Mouse (Mus musculus) lung, embryonic 16.5 days (tissue): ENCODE results near the gene Sh3bgr. TPM values are rescaled to one million over a fixed set of nuclear protein-coding genes. Genes with fewer than 3 reads are reported as not detected.

ENCODE experiments used
- ATAC-seq: fragments of 200-750 bp; cut with Nextera tagmentation; 2 replicates; pipeline ENCODE4 v1.8.0; 2017; ENCODE audit warnings: low read depth, mild to moderate bottlenecking, moderate library complexity
- H3K27ac ChIP-seq: fragments of 300-500 bp; sonication (generic); 2 replicates; pipeline ENCODE4 v1.5.1; 2014; ENCODE audit warnings: mild to moderate bottlenecking, control low read depth, low read length
- H3K27me3 ChIP-seq: fragments of 300-500 bp; sonication (generic); 2 replicates; pipeline ENCODE4 v1.6.1; 2014; ENCODE audit warnings: low read depth, low read length, mixed read lengths; ENCODE audit not compliant: control insufficient read depth, insufficient read depth
- H3K36me3 ChIP-seq: fragments of 300-500 bp; sonication (generic); 2 replicates; pipeline ENCODE4 v1.6.1; 2014; ENCODE audit warnings: low read length; ENCODE audit not compliant: control insufficient read depth, insufficient read depth
- H3K4me1 ChIP-seq: fragments of 300-500 bp; sonication (generic); replicated peaks from 2 replicates; pipeline ENCODE4 v1.6.1; 2014; ENCODE audit warnings: low read length, mixed read lengths; ENCODE audit not compliant: control insufficient read depth, insufficient read depth
- H3K4me2 ChIP-seq: fragments of 300-500 bp; sonication (generic); 2 replicates; pipeline ENCODE4 v1.6.1; 2014; ENCODE audit warnings: low read depth, low read length, control low read depth
- H3K4me3 ChIP-seq: fragments of 300-500 bp; sonication (generic); 2 replicates; pipeline ENCODE4 v1.5.1; 2014; ENCODE audit warnings: mild to moderate bottlenecking, low read length, control low read depth
- H3K9ac ChIP-seq: fragments of 300-500 bp; sonication (generic); 2 replicates; pipeline ENCODE4 v1.6.1; 2014; ENCODE audit warnings: low read length, control low read depth
- H3K9me3 ChIP-seq: fragments of 300-500 bp; sonication (generic); 2 replicates; pipeline ENCODE4 v1.6.1; 2016; ENCODE audit warnings: low read length; ENCODE audit not compliant: control insufficient read depth
- WGBS: fragments of 180-500 bp; shearing (Covaris S2); extraction: QIAGEN DNeasy Blood & Tissue Kit; methylation state at CpG from one replicate; pipeline ENCODE4 v1.1.7; 2014; 5-methylcytosine and 5-hydroxymethylcytosine counted together
- polyA plus RNA-seq: library from polyadenylated mRNA; unstranded; fragments of >200 nt; fragmentation: Nextera tagmentation; extraction: Ambion mirVana; gene quantifications from 2 replicates; pipeline ENCODE4 v1.2.1, GENCODE M21; 2015

Gene Sh3bgr
- polyA plus RNA-seq, 1 experiment from 2014 or later = 20.7 TPM

DNA sequence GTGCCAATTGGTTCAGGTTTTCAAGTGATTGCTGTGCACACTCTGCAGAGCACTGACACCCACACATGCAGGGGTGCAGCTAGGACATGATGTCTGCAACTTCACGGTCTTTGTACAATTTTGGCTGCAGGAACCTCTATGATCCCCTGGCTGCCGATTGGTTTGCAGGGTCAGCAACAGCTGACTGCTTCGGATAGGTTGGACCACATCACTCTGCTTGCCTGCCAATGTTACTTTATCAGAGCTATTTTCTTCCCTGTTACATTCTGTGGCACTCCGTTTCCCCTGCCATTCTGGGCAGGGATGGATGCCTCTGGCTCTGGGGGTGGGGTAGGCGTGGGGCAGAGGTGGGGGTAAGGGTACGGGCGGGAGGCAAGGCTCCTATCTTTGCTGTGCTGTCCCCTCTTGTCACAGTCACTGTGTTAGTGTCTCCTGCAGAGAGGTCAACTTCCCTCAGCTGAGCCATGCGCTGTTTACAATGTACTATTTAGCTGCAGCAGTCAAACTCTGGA is 28.9 kb downstream of the Sh3bgr start:
- no peak for ATAC-seq
- H3K4me1 ChIP-seq = no peaks in the 10 kb centered on the region
- H3K9me3 ChIP-seq = no peaks in the 10 kb centered on the region
- no peaks in the 10 kb centered on the region for H3K36me3 ChIP-seq
- no peaks in the 10 kb centered on the region for H3K27me3 ChIP-seq
- no peak overlapping the region for H3K4me3 ChIP-seq
- no peak overlapping the region for H3K27ac ChIP-seq
- no peak overlapping the region for H3K4me2 ChIP-seq
- WGBS = 36% methylated on average over 8 of the region's 8 CpGs
- no peak overlapping the region for H3K9ac ChIP-seq

DNA sequence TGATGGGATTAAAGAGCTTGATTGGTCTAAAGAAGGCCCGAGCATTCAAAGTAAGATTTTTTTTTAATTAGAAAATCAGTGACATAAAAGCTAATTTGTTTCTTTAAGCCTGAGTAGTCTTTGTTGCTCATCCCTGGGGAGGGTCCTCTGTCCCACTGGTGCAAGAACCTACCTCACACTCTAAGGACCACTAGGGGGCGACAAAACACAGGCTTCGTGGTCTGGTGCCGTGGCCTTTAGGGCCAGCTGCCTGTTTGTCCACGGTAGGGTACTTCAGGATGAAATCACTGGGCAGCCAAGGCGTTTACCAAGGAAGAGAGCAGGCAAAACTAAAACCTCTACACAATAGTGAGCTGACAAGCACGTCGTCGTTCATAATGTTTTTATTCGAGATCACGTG is 30.2 kb downstream of the Sh3bgr start:
- 30% methylated on average over 11 of the region's 11 CpGs for WGBS
- Histone ChIP-seq H3K4me3 (no peak overlapping the region), H3K4me2 (no peak overlapping the region), H3K4me1 (no peaks in the 10 kb centered on the region), H3K9ac (no peak overlapping the region), H3K27me3 (no peaks in the 10 kb centered on the region), H3K36me3 (no peaks in the 10 kb centered on the region), H3K9me3 (no peaks in the 10 kb centered on the region), H3K27ac (no peak overlapping the region)
- 0 out of 2 replicates have a peak, but pooled peaks have one; percentile 54 for ATAC-seq

DNA sequence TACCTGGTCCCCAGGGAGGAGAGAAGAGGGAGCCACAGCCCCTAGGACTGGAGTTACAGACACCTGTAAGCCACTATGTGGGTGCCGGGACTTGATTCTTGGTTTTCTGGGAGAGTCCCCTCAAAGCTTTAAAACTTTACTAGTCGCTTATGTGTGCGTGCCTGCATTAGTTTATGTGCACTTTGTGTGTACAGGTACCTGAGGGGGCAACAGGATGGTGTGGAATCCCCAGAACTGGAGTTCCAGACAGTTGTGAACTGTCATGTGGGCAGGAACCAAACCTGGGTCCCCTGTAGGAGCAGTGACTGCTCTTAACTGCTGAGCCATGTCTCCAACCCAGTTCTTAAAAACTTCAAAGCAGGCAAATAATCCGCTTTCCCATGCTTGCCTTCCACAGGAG is 31.0 kb downstream of the Sh3bgr start:
- ATAC-seq = no peak
- no peaks in the 10 kb centered on the region for H3K4me1 ChIP-seq
- H3K4me2 ChIP-seq = no peak overlapping the region
- H3K9ac ChIP-seq = no peak overlapping the region
- no peak overlapping the region for H3K27ac ChIP-seq
- 84% methylated on average over 4 of the region's 4 CpGs for WGBS
- no peaks in the 10 kb centered on the region for H3K9me3 ChIP-seq
- no peak overlapping the region for H3K4me3 ChIP-seq
- H3K27me3 ChIP-seq = no peaks in the 10 kb centered on the region
- no peaks in the 10 kb centered on the region for H3K36me3 ChIP-seq

DNA sequence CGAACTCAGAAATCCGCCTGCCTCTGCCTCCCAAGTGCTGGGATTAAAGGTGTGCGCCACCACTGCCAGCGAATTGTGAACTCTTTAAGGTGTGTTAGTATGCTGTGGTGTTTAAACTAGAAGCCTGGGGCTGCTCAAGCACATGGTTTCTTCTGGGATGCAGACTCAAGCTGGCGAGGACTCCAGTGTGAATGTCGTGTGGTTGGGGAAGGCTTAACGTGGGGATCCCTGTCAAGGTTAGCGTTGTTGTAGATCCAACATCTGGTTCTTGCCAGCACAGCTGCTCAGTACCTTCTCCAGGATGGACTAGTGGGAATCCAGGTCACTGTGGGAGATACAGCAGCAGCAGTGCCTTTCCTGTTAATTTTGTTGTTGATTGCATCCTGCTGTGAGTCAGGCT is 31.7 kb downstream of the Sh3bgr start:
- H3K9me3 ChIP-seq = no peaks in the 10 kb centered on the region
- no peaks in the 10 kb centered on the region for H3K4me1 ChIP-seq
- no peaks in the 10 kb centered on the region for H3K36me3 ChIP-seq
- H3K27me3 ChIP-seq = no peaks in the 10 kb centered on the region
- no peak overlapping the region for H3K4me3 ChIP-seq
- WGBS = 80% methylated on average over 7 of the region's 8 CpGs
- no peak overlapping the region for H3K27ac ChIP-seq
- no peak for ATAC-seq
- no peak overlapping the region for H3K9ac ChIP-seq
- no peak overlapping the region for H3K4me2 ChIP-seq

DNA sequence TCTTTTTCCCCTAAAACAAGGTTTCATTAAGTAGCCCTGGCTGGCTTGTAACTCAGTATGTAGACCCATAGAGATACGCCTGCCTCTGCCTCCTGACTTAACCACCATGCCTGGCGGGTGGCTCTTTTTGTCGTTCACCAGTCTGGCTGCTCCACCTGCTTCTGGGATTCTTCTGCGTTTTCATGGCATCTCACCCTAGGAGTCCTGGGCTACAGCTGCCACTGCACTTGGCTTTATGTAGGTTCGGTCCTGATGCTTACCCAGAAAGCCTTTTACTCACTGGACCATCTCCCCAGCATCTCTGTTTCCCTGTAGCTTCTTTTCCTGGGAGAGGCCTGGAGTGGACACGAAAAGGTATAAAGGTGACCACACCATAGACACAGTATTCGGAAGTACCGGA is 33.7 kb downstream of the Sh3bgr start:
- no peak for ATAC-seq
- H3K4me2 ChIP-seq = no peak overlapping the region

DNA sequence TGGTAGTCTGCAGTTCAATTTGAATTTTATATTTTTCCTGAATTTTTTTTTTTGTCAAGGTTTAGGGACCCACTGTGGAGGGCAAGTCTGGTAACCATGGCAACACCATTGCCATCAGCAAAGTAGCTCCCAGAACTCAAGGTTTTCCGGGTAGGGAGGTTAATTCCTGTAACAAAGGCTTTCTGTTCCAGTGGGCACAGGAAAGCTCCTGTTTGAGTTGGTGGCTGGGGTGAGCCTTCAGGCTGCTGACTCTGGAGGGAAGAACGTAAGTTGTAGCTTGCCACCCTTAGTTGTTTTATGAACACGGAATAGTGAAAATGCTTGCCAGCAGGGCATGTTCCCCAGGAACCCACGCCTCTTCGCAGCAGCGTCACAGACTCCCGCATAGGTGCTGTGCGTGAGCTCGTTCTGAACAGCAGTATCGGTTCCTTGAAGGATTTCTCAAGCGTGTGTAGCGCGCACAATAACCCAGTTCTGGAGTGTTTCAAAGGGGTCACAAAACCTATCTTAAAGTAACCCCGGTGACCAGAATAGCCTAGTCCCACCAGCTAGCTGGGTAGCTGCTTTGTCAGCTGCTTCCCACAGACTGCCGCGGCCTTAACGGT is 35.2 kb downstream of the Sh3bgr start, which contains the start of gene B3galt5:
Gene B3galt5, plus strand, starts transcription at position 436 of the 605 bp plus-strand sequence.
- Histone ChIP-seq H3K27ac (peak within 1 kb of the TSS; percentile 39), H3K4me1 (no peaks in the 10 kb centered on the region), H3K27me3 (no peaks in the 10 kb centered on the region), H3K4me3 (peak within 1 kb of the TSS; percentile 23), H3K4me2 (peak within 1 kb of the TSS; percentile 45), H3K36me3 (no peaks in the 10 kb centered on the region), H3K9ac (peak within 1 kb of the TSS; percentile 35), H3K9me3 (no peaks in the 10 kb centered on the region)
- no peak for ATAC-seq
- WGBS = 62% methylated on average over 17 of the region's 17 CpGs

More for the DNA sequence above, 33.7 kb downstream of the Sh3bgr start:
- no peaks in the 10 kb centered on the region for H3K4me1 ChIP-seq
- no peak overlapping the region for H3K27ac ChIP-seq
- H3K36me3 ChIP-seq = no peaks in the 10 kb centered on the region
- 84% methylated on average over 8 of the region's 8 CpGs for WGBS
- no peak overlapping the region for H3K4me3 ChIP-seq
- no peaks in the 10 kb centered on the region for H3K9me3 ChIP-seq
- H3K9ac ChIP-seq = no peak overlapping the region
- no peaks in the 10 kb centered on the region for H3K27me3 ChIP-seq

DNA sequence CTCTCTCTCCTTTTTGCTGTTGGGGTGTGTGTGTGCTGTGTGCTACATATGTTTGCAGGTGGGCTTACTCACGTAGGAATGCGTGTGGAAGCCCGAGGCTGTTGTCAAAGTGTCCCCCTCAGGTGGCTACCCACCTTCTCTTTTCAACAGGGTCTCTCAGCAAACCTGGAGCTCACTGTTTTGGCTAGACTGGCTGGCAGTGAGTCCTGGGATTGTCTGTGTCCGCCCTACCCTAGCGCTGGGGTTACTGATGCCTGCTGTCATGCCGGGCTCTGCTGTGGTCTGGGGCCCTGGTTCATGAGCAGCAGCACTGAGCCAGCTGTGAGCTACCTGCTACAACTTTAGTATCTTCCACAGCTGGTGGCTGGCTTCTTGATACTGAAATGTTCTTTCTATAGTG is 44.2 kb downstream of the Sh3bgr start:
- Histone ChIP-seq H3K9me3 (0 out of 2 replicates have a peak, but pooled peaks cover 4% of the 10 kb centered on the region), H3K27me3 (no peaks in the 10 kb centered on the region), H3K36me3 (no peaks in the 10 kb centered on the region), H3K9ac (no peak overlapping the region), H3K27ac (no peak overlapping the region), H3K4me1 (no peaks in the 10 kb centered on the region), H3K4me2 (no peak overlapping the region), H3K4me3 (no peak overlapping the region)
- WGBS = 70% methylated on average over 6 of the region's 6 CpGs
- no peak for ATAC-seq

DNA sequence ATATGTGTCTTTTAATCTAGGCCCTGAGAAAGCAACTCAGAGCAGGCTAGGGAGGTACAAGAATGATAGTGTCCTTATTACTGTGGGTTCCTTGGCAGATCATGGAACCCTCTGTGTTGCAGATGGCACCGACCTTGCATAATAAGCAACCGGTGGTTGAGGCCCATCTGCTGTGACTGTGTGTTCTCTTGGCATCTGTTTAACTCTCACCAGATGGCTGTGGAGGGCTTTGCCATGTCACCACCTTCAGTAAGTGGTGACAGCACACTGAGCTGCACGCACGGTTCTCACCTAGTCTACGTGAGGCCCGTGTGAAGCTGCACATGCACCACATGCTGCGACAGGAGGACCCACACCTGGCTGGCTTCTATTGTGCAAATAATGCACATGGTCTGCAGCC is 49.4 kb downstream of the Sh3bgr start:
- Histone ChIP-seq H3K9me3 (0 out of 2 replicates have a peak, but pooled peaks cover 4% of the 10 kb centered on the region), H3K27ac (no peak overlapping the region), H3K36me3 (no peaks in the 10 kb centered on the region), H3K4me3 (no peak overlapping the region), H3K4me1 (no peaks in the 10 kb centered on the region), H3K4me2 (no peak overlapping the region), H3K27me3 (no peaks in the 10 kb centered on the region), H3K9ac (no peak overlapping the region)
- no peak for ATAC-seq
- WGBS = 84% methylated on average over 7 of the region's 7 CpGs

DNA sequence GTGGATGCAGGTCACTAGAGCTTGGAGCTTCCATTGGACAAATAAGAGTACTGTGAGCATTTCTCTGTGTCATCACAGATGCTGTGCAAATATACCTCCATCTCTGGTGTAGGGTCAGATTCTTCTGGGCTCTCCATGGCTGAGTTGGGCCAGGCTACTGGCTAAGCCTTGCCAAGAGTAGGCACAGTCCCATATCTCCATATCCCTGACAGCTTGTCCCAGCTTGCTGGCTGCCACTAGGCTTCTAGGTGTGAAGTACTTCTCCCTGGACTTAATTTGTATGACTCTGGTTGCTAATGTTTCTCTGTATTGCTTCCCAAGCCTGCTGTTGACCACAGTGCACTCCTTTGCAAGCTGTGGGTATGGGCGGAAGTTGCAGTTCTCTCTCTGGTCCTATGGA is 51.9 kb downstream of the Sh3bgr start:
- Histone ChIP-seq H3K4me1 (no peaks in the 10 kb centered on the region), H3K4me3 (no peak overlapping the region), H3K36me3 (no peaks in the 10 kb centered on the region), H3K27ac (no peak overlapping the region), H3K9ac (no peak overlapping the region), H3K9me3 (peaks cover 4% of the 10 kb centered on the region; the same call in 1 of the 2 replicates), H3K27me3 (no peaks in the 10 kb centered on the region), H3K4me2 (no peak overlapping the region)
- no peak for ATAC-seq
- WGBS = 85% methylated on average over 1 of the region's 1 CpGs
